Mouse (Mus musculus) B cell, adult (primary cell): ENCODE results near the gene Zfp598. TPM values are rescaled to one million over a fixed set of nuclear protein-coding genes. Genes with fewer than 3 reads are reported as not detected.

Source experiments
- total RNA-seq: library from RNA; stranded (reverse); gene quantifications from 4 replicates; pipeline ENCODE4 v1.2.4, GENCODE M21; 2023; ENCODE audit not compliant: inconsistent age

Zfp598 gene
- 52.7 to 59.6 TPM (median 57.9 TPM) in 4 replicates for total RNA-seq

GRCm38 (mm10) chr17:24669545-24670245, at the start of gene Zfp598:
Gene Zfp598 (plus strand): TSS chr17:24669687.

GRCm38 (mm10) chr17:24632167-24632812, 37.2 kb upstream of the Zfp598 start, which contains the start of the genes Tsc2 and Nthl1:
Gene Tsc2 (minus strand): TSS chr17:24632630.
Gene Nthl1 (plus strand): TSS chr17:24632680.

GRCm38 (mm10) chr17:24650070-24650616, 19.3 kb upstream of the Zfp598 start, which contains the start of gene Slc9a3r2:
Gene Slc9a3r2 (minus strand): TSS chr17:24650327.

GRCm38 (mm10) chr17:24658017-24658758, 11.3 kb upstream of the Zfp598 start, which contains the start of gene Npw:
Gene Npw (minus strand): TSS chr17:24658457.

GRCm38 (mm10) chr17:24689251-24690081, 20.0 kb downstream of the Zfp598 start, which contains the start of gene Syngr3:
Gene Syngr3 (minus strand): TSS chr17:24689955.

GRCm38 (mm10) chr17:24696011-24696697, 26.7 kb downstream of the Zfp598 start, which contains the start of the genes Gfer and Noxo1:
Gene Gfer (minus strand): TSS chr17:24696156.
Gene Noxo1 (plus strand): TSS chr17:24696234.

GRCm38 (mm10) chr17:24706982-24707800, 37.7 kb downstream of the Zfp598 start, which contains the start of gene Tbl3:
Gene Tbl3 (minus strand): TSS chr17:24707660.

GRCm38 (mm10) chr17:24717943-24718342, 48.5 kb downstream of the Zfp598 start, which contains the start of the genes Rnf151 and Rps2:
Gene Rnf151 (minus strand): TSS chr17:24718063.
Gene Rps2 (plus strand): TSS chr17:24718116.

GRCm38 (mm10) chr17:24724184-24724583, 54.7 kb downstream of the Zfp598 start, which contains the start of gene Ndufb10:
Gene Ndufb10 (minus strand): TSS chr17:24724478.

GRCm38 (mm10) chr17:24727618-24728017, 58.1 kb downstream of the Zfp598 start, which contains the start of gene Rpl3l:
Gene Rpl3l (plus strand): TSS chr17:24727820.

Other genes starting within 250 kb of the Zfp598 start
- 22.7 to 27.4 TPM (median 27.0 TPM) in 4 replicates for gene Eci1, start 243.0 kb upstream of the Zfp598 start, total RNA-seq
- 3.5 to 8.3 TPM (median 5.4 TPM) in 4 replicates for gene Dnase1l2, start 226.6 kb upstream of the Zfp598 start, total RNA-seq
- gene E4f1, start 199.4 kb upstream of the Zfp598 start, total RNA-seq: 58.4 to 75.5 TPM (median 64.9 TPM) in 4 replicates
- 17.0 to 19.8 TPM (median 18.8 TPM) in 4 replicates for gene Pgp, start 199.3 kb upstream of the Zfp598 start, total RNA-seq
- gene Bricd5, start 195.8 kb upstream of the Zfp598 start, total RNA-seq: 0.71 to 1.2 TPM (median 0.95 TPM) in 4 replicates
- gene Mlst8, start 190.6 kb upstream of the Zfp598 start, total RNA-seq: 18.2 to 22.4 TPM (median 20.5 TPM) in 4 replicates
- gene Caskin1, start 181.1 kb upstream of the Zfp598 start, total RNA-seq: not detected in 4 replicates
- gene Traf7, start 141.7 kb upstream of the Zfp598 start, total RNA-seq: 201 to 215 TPM (median 211 TPM) in 4 replicates
- 1.0 to 1.9 TPM (median 1.2 TPM) in 4 replicates for gene Rab26, start 135.5 kb upstream of the Zfp598 start, total RNA-seq
- 71.1 to 75.5 TPM (median 72.5 TPM) in 4 replicates for gene Pkd1, start 119.9 kb upstream of the Zfp598 start, total RNA-seq
- gene Tsc2, start 37.1 kb upstream of the Zfp598 start, total RNA-seq: 84.9 to 110 TPM (median 98.3 TPM) in 4 replicates
- gene Nthl1, start 37.0 kb upstream of the Zfp598 start, total RNA-seq: 2.8 to 11.3 TPM (median 4.9 TPM) in 4 replicates
- gene Slc9a3r2, start 19.4 kb upstream of the Zfp598 start, total RNA-seq: 0.48 to 0.51 TPM in 2 of 4 replicates, not detected in the others
- not detected in 4 replicates for gene Npw, start 11.2 kb upstream of the Zfp598 start, total RNA-seq
- not detected in 4 replicates for gene Syngr3, start 20.3 kb downstream of the Zfp598 start, total RNA-seq
- 16.9 to 18.7 TPM (median 18.1 TPM) in 4 replicates for gene Gfer, start 26.5 kb downstream of the Zfp598 start, total RNA-seq
- 7.7 to 11.6 TPM (median 8.4 TPM) in 4 replicates for gene Noxo1, start 26.5 kb downstream of the Zfp598 start, total RNA-seq
- gene Tbl3, start 38.0 kb downstream of the Zfp598 start, total RNA-seq: 31.4 to 36.1 TPM (median 33.4 TPM) in 4 replicates
- 0.78 TPM in 1 of 4 replicates, not detected in the others for gene Rnf151, start 48.4 kb downstream of the Zfp598 start, total RNA-seq
- 1,210 to 1,288 TPM (median 1,234 TPM) in 4 replicates for gene Rps2, start 48.4 kb downstream of the Zfp598 start, total RNA-seq
- gene Ndufb10, start 54.8 kb downstream of the Zfp598 start, total RNA-seq: 71.7 to 80.7 TPM (median 73.5 TPM) in 4 replicates
- not detected in 4 replicates for gene Rpl3l, start 58.1 kb downstream of the Zfp598 start, total RNA-seq
- gene Msrb1, start 67.0 kb downstream of the Zfp598 start, total RNA-seq: 29.6 to 37.8 TPM (median 32.9 TPM) in 4 replicates
- not detected in 4 replicates for gene Hs3st6, start 83.3 kb downstream of the Zfp598 start, total RNA-seq
- gene Meiob, start 134.6 kb downstream of the Zfp598 start, total RNA-seq: not detected in 4 replicates
- gene Hagh, start 170.5 kb downstream of the Zfp598 start, total RNA-seq: 27.5 to 30.3 TPM (median 27.9 TPM) in 4 replicates
- gene Fahd1, start 180.7 kb downstream of the Zfp598 start, total RNA-seq: 2.0 to 2.5 TPM (median 2.2 TPM) in 4 replicates
- gene Igfals, start 196.3 kb downstream of the Zfp598 start, total RNA-seq: 0.54 to 1.4 TPM (median 0.66 TPM) in 3 of 4 replicates, not detected in the other
- gene Nubp2, start 216.7 kb downstream of the Zfp598 start, total RNA-seq: 54.8 to 67.5 TPM (median 67.0 TPM) in 4 replicates
- 26.0 to 31.7 TPM (median 30.6 TPM) in 4 replicates for gene Spsb3, start 217.0 kb downstream of the Zfp598 start, total RNA-seq
- gene Eme2, start 225.4 kb downstream of the Zfp598 start, total RNA-seq: 65.6 to 76.2 TPM (median 68.2 TPM) in 4 replicates
- 26.8 to 35.6 TPM (median 29.2 TPM) in 4 replicates for gene Mrps34, start 225.4 kb downstream of the Zfp598 start, total RNA-seq
- 23.0 to 37.2 TPM (median 27.7 TPM) in 4 replicates for gene Nme3, start 226.8 kb downstream of the Zfp598 start, total RNA-seq